Mouse (Mus musculus) liver, embryonic 16.5 days (tissue): ENCODE data around the gene Foxn4. TPM values are rescaled to one million over a fixed set of nuclear protein-coding genes. Genes with fewer than 3 reads are reported as not detected.

Experiments
- ATAC-seq: fragments of 200-750 bp; cut with Nextera tagmentation; 2 replicates; pipeline ENCODE4 v1.8.0; 2017; ENCODE audit warnings: low read depth, mild to moderate bottlenecking, moderate number of reproducible peaks, moderate library complexity
- H3K27ac ChIP-seq: fragments of 300-500 bp; sonication (generic); 2 replicates; pipeline ENCODE4 v1.5.1; 2014; ENCODE audit warnings: mild to moderate bottlenecking, low read length
- H3K27me3 ChIP-seq: fragments of 300-500 bp; sonication (generic); 2 replicates; pipeline ENCODE4 v1.6.1; 2014; ENCODE audit warnings: low read depth, low read length, mixed read lengths; ENCODE audit not compliant: control insufficient read depth, insufficient read depth
- H3K36me3 ChIP-seq: fragments of 300-500 bp; sonication (generic); 2 replicates; pipeline ENCODE4 v1.6.1; 2014; ENCODE audit warnings: mild to moderate bottlenecking; ENCODE audit not compliant: control insufficient read depth, insufficient read depth
- H3K4me1 ChIP-seq: fragments of 300-500 bp; sonication (generic); 2 replicates; pipeline ENCODE4 v1.6.1; 2014; ENCODE audit warnings: low read depth, low read length, mixed read lengths; ENCODE audit not compliant: control insufficient read depth
- H3K4me2 ChIP-seq: fragments of 300-500 bp; sonication (generic); 2 replicates; pipeline ENCODE4 v1.6.1; 2014; ENCODE audit warnings: low read depth, low read length, mixed read lengths
- H3K4me3 ChIP-seq: fragments of 300-500 bp; sonication (generic); 2 replicates; pipeline ENCODE4 v1.5.1; 2014; ENCODE audit warnings: low read depth, mild to moderate bottlenecking, low read length
- H3K9ac ChIP-seq: fragments of 300-500 bp; sonication (generic); 2 replicates; pipeline ENCODE4 v1.6.1; 2014; ENCODE audit warnings: low read depth, low read length
- H3K9me3 ChIP-seq: fragments of 300-500 bp; sonication (generic); replicated peaks from 2 replicates; pipeline ENCODE4 v1.6.1; 2016; ENCODE audit warnings: low read length; ENCODE audit not compliant: control insufficient read depth
- WGBS: fragments of 180-500 bp; shearing (Covaris S2); extraction: QIAGEN DNeasy Blood & Tissue Kit; methylation state at CpG from one replicate; pipeline ENCODE4 v1.1.7; 2014; ENCODE audit not compliant: insufficient replicate concordance; 5-methylcytosine and 5-hydroxymethylcytosine counted together
- polyA plus RNA-seq: library from polyadenylated mRNA; unstranded; fragments of >200 nt; fragmentation: Nextera tagmentation; extraction: Ambion mirVana; gene quantifications from 2 replicates; pipeline ENCODE4 v1.2.1, GENCODE M21; 2015

The Foxn4 gene
- not detected in 2 replicates for polyA plus RNA-seq

DNA sequence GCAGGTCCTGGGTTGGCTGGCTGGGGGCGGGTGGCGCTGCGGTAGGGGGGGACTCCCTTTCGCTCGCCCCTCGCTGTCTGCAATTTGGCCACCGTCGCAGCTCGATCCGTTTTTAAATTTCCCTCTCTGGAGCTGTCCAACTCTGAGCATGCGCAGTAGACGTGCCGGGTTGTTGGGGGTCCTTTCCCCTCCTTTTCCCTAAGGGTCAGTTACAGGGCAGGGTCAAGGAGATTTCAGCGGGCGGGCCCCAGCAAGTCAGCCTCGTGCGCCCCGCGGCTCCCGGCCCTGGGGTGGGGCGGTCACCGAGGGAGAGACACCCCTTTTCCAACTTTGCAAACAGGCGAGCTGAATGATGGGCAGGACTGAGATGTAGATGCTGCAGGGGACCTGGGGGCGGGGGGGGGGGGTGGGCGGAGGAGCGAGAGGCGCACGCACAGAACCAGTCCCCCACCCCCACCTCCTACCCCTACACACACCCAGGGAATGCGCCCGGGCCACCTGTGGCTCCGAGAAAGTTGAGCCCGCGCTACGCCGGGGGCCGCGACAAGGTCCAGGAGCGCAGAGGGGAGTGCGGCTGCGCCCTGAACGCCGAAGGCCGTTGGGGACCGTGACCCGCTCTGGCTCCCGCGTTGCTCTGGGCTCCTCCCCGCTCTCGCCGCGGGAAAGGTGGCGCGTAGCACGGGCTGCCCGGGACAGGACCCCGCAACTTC is at the start of gene Foxn4:
Foxn4 (minus strand) TSS at position 115 of the 710 bp plus-strand sequence.
- Histone ChIP-seq H3K9me3 (no peaks in the 10 kb centered on the region), H3K9ac (no peak within 1 kb of the TSS), H3K27ac (no peak within 1 kb of the TSS), H3K27me3 (peaks cover 55% of the 10 kb centered on the region), H3K4me3 (no peak within 1 kb of the TSS), H3K4me2 (peak within 1 kb of the TSS; percentile 26; the same call in 1 of the 2 replicates), H3K4me1 (no peaks in the 10 kb centered on the region), H3K36me3 (no peaks in the 10 kb centered on the region)
- 1% methylated on average over 45 of the region's 56 CpGs for WGBS
- ATAC-seq, result no peak

DNA sequence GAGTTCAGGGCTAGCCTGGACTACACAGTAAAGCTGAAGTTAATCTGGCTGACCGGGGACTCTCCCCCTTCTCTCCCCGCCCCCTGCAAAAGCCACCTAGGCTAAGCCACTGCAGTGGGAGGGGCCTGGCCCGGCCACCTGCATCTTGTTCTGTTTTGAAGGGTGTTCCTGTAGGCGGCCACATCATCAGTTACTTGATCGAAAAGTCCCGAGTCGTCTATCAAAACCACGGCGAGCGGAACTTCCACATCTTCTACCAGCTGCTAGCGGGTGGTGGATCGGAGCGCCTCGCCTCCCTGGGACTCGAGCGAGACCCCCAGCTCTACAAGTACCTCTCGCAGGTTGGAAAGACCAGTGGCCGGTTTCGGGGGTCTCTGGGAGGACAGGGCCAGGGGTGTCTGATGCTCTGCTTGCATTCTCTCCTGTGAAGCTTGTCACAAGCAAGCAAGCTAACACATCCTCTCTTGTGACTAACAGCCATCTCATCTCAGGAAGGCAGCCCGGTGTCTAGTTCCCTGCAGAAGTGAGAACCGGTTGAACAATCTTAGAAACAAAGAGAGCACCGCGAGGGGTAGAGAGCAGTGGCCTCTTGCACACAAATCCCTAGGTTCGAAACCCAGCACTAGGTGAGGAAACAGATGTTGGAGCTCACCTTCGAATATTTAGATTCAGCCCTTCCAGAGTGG is 49.6 kb upstream of the Foxn4 start:
- no peak overlapping the region for H3K9ac ChIP-seq
- WGBS, result 39% methylated on average over 25 of the region's 25 CpGs
- H3K27ac ChIP-seq, result no peak overlapping the region
- H3K4me2 ChIP-seq, result no peak overlapping the region
- ATAC-seq, result no peak
- no peak overlapping the region for H3K4me3 ChIP-seq
- H3K4me1 ChIP-seq, result no peaks in the 10 kb centered on the region
- 0 out of 2 replicates have a peak, but pooled peaks cover 3% of the 10 kb centered on the region for H3K27me3 ChIP-seq
- H3K36me3 ChIP-seq, result no peaks in the 10 kb centered on the region
- no peaks in the 10 kb centered on the region for H3K9me3 ChIP-seq

DNA sequence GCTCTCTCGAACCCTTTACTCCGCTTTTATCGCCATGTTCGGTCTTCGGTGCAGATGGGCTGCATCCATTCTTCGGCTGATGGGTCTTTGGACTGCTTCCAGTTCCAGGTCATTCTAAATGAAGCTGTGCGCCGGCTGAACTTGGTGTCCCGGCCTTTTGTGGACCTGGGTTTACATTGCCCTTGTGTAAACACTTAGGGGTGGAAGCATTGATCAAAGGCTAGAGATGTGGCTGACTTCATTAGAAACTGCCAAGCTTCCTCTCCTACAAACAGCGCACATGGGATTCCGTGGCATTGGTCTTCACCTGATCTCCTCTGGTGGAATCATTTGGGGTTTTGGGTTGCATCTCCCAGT is 36.1 kb upstream of the Foxn4 start:
- no peak overlapping the region for H3K27ac ChIP-seq
- H3K4me1 ChIP-seq, result no peaks in the 10 kb centered on the region; the same call in 1 of the 2 replicates
- H3K9me3 ChIP-seq, result no peaks in the 10 kb centered on the region
- 55% methylated on average over 11 of the region's 11 CpGs for WGBS
- H3K4me3 ChIP-seq, result peak overlapping the region; percentile 11; the same call in 1 of the 2 replicates
- H3K9ac ChIP-seq, result no peak overlapping the region
- ATAC-seq, result peak; percentile 53; the same call in 1 of the 2 replicates
- peak overlapping the region; percentile 51 for H3K4me2 ChIP-seq
- H3K36me3 ChIP-seq, result no peaks in the 10 kb centered on the region
- H3K27me3 ChIP-seq, result no peaks in the 10 kb centered on the region

DNA sequence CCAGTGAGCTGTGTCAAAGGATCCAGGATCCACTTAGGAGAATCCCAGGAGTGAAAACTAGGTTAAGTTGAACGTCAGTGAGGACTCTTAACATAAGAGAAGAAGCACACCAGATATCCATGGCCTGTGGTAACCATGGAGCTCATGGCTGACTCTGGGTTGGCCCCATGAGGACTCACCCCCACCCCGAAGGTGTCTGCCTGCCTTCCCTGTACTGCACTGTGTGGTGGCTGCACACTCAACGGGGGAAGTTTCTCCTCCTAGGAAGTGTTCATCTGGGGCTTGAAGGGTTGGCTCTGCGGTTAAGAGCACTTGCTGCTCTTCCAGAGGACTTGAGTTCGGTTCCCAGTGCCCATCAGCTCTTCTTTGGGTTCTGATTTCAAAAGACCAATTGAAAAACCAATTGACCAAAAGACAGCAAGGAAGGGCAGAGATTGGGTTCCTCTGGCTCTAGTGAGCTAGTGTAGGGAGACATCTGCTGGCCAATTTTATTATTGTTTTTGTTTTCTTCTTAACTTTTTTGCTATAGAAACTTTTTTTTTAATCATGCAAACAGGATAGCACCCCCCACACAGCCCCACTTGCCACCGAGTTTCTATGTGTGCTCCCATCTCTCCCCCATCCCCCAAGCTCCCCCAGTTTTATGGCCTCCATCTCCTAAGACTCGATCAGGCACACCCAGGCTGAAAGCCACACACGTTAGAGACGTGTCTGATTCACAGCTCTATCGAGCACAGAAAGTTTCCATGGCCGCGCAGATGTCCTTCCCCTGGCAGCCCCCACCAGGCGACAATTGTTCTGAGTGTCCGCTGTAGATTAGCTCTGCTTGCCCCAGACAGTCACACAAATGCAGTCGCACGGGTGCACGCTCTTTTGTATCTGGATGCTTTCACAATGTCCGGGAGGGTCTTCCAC is 35.4 kb upstream of the Foxn4 start:
- H3K4me1 ChIP-seq, result no peaks in the 10 kb centered on the region; the same call in 1 of the 2 replicates
- H3K4me3 ChIP-seq, result peak overlapping the region; percentile 11; the same call in 1 of the 2 replicates
- no peaks in the 10 kb centered on the region for H3K36me3 ChIP-seq
- H3K9me3 ChIP-seq, result no peaks in the 10 kb centered on the region
- H3K9ac ChIP-seq, result no peak overlapping the region
- H3K4me2 ChIP-seq, result peak overlapping the region; percentile 51
- ATAC-seq, result 0 out of 2 replicates have a peak, but pooled peaks have one; percentile 7
- WGBS, result 44% methylated on average over 18 of the region's 18 CpGs
- no peak overlapping the region for H3K27ac ChIP-seq
- H3K27me3 ChIP-seq, result no peaks in the 10 kb centered on the region

DNA sequence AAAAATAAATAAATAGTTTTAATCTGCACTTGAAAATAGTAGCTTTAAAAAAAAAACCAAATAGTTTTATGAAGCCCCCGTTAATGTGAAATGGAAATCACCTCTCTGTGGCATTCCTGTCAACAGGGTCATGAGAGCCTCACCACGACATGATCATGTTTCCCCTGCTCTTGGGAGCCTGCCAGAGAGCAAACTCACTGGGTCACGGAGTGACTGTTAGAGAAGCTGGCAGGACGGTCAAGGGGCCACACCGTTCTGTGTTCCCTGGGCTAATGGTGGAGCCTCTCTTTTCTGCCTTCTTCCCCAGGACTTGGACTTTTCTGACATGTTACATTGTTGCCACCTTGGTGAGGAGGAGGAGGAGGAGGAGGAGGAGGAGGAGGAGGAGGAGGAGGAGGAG is 32.9 kb upstream of the Foxn4 start:
- ATAC-seq, result 0 out of 2 replicates have a peak, but pooled peaks have one; percentile 30

DNA sequence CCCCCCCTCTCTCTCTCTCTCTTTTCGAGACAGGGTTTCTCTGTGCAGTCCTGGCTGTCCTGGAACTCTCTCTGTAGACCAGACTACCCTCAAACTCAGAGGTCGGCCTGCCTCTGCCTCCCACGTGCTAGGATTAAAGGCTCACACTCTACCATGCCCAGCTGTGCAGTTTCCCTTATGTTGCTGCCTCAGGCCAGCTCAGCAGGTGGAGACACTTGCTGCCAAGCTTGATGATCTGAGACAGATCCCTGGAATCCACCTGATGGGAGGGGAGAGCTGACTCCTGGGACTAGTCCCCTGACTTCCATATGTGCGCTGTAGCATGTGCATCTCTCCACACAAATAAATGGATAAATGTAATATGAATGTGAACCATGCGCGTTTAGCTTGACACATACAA is 29.6 kb upstream of the Foxn4 start:
- H3K4me1 ChIP-seq, result no peaks in the 10 kb centered on the region
- H3K27ac ChIP-seq, result no peak overlapping the region
- no peak for ATAC-seq
- H3K4me2 ChIP-seq, result no peak overlapping the region
- H3K4me3 ChIP-seq, result no peak overlapping the region
- WGBS, result 57% methylated on average over 6 of the region's 6 CpGs
- H3K9ac ChIP-seq, result no peak overlapping the region
- no peaks in the 10 kb centered on the region for H3K9me3 ChIP-seq
- H3K36me3 ChIP-seq, result no peaks in the 10 kb centered on the region
- H3K27me3 ChIP-seq, result no peaks in the 10 kb centered on the region

More for the DNA sequence above, 32.9 kb upstream of the Foxn4 start:
- H3K4me2 ChIP-seq, result no peak overlapping the region
- no peak overlapping the region for H3K27ac ChIP-seq
- WGBS, result 60% methylated on average over 5 of the region's 5 CpGs
- H3K9ac ChIP-seq, result no peak overlapping the region
- no peaks in the 10 kb centered on the region for H3K36me3 ChIP-seq
- no peak overlapping the region for H3K4me3 ChIP-seq
- no peaks in the 10 kb centered on the region for H3K9me3 ChIP-seq
- no peaks in the 10 kb centered on the region for H3K27me3 ChIP-seq
- H3K4me1 ChIP-seq, result no peaks in the 10 kb centered on the region; the same call in 1 of the 2 replicates

DNA sequence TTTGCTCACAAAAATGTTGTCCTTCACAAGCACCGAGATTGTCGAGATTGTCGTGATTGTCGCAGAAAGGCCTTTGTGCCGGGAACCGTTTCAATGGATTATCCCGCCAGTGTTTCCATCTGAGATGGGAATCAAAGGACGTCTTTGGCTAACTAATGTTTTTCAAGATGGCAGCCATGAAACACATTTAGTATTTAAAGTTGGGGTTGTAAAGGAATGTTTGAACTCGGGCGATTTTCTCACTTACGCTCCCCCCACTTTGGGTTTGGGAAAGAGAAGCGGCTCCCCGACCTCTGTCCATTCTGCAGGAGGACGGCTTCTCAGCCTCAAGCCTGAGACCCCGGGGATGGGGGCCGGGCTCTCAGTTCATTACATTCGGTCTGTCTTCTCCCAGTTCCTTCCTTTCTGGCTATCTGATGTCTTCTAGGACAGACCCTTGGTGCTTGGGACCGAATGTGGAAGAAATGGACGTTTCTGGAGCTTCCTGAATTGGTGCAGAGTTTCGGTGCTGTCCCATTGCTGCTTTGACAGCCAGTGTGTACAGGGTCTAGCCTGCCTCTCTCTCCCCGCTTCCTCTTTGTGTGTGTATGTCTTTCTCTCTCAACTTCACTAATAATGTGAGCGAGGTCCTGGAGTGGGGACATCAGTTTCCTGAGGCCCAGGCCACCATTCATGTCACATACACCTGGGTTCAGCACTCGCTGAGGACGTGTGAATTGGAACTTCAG is 26.4 kb upstream of the Foxn4 start:
- Histone ChIP-seq H3K27me3 (no peaks in the 10 kb centered on the region), H3K9ac (no peak overlapping the region), H3K4me3 (no peak overlapping the region), H3K4me2 (no peak overlapping the region), H3K27ac (no peak overlapping the region), H3K4me1 (no peaks in the 10 kb centered on the region; the same call in 1 of the 2 replicates), H3K36me3 (no peaks in the 10 kb centered on the region), H3K9me3 (no peaks in the 10 kb centered on the region)
- ATAC-seq, result no peak
- WGBS, result 66% methylated on average over 24 of the region's 24 CpGs

DNA sequence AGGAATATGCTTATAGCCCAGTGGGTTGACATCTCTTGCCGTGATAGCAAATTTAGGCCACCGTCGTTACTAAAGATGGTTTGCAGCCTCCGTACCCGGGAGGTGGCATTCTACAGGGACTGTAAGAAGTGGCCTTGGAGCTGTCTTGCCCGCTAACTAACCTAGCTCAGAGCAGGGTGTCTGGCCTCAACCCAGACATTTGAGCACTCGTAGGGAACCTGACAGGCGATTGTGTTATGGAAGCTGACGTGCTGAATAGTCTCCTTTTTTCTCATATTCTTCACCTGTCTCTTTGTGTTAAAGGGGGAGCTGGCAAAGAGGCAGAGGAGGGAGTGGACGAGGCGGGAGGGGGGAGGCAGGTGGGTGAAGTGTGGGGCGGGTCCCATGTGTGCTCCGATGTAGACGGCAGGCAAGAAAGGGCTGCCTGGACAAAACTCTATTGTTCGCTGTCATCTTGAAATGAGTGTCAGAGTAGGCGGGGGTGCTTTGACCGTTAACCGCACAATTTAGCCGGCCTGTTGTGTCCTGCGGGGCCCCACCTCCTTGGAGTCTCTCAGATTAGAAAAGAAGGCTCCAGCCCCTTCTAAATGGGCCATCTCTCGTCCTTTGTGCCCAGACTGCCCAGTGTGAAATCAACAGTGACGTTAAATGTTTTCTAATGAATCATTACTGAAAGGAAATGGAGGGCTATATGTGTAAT is 25.7 kb upstream of the Foxn4 start:
- no peak overlapping the region for H3K9ac ChIP-seq
- H3K4me1 ChIP-seq, result no peaks in the 10 kb centered on the region; the same call in 1 of the 2 replicates
- H3K4me2 ChIP-seq, result no peak overlapping the region
- H3K4me3 ChIP-seq, result no peak overlapping the region
- no peaks in the 10 kb centered on the region for H3K36me3 ChIP-seq
- no peaks in the 10 kb centered on the region for H3K9me3 ChIP-seq
- H3K27me3 ChIP-seq, result no peaks in the 10 kb centered on the region
- H3K27ac ChIP-seq, result no peak overlapping the region
- no peak for ATAC-seq
- 72% methylated on average over 22 of the region's 22 CpGs for WGBS
